Mouse (Mus musculus) splenic B cell, adult 2 months (primary cell): ENCODE measurements at regions not wholly inside any gene's neighbourhood (a gene's known extent, or its start where the extent isn't known, plus 50 kb on each side); places are given as distances from the start of the nearest gene placed in this dataset.

Experiments
- DNase-seq: peaks from one replicate; pipeline ENCODE4 v3.0.0-alpha.2; 2011; ENCODE audit warnings: low read depth, low spot score
- H3K27me3 ChIP-seq: 2 replicates; pipeline ENCODE4 v1.6.1; 2012; ENCODE audit warnings: mild to moderate bottlenecking, low read length, moderate library complexity, mixed read lengths; ENCODE audit not compliant: control insufficient read depth, poor library complexity, insufficient read depth, severe bottlenecking
- H3K36me3 ChIP-seq: 2 replicates; pipeline ENCODE4 v1.6.1; 2012; ENCODE audit warnings: mild to moderate bottlenecking, low read length, moderate library complexity, mixed read lengths; ENCODE audit not compliant: control insufficient read depth, poor library complexity, insufficient read depth, severe bottlenecking

GRCm38 (mm10) chr8:15271793-15272587 is 226.1 kb upstream of the BB014433 start:
- H3K27me3 ChIP-seq: no peaks in the 10 kb centered on the region
- no peaks in the 10 kb centered on the region for H3K36me3 ChIP-seq
- DNase-seq: no peak

DNA sequence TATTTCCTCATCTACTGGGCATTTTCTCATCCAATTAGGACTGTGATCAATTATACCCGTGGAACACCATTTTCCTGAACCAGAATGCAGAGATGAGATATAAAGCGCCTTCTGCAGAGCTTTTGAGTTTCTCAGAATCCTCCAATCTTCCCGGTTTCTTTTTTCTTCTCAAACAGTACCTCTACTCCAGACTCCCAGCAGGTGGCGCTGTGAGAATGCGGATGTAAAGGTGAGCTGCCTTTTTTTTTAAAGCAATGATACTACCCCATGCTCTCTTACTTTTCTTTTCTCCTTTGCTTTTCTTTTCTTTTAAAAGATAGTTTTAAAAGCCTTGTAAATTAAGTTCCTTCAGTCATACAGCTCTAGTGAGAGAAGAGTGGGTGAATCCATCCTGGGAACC is 224.4 kb upstream of the BB014433 start:
- Histone ChIP-seq H3K36me3 (no peaks in the 10 kb centered on the region), H3K27me3 (no peaks in the 10 kb centered on the region)
- peak; percentile 3 for DNase-seq

DNA sequence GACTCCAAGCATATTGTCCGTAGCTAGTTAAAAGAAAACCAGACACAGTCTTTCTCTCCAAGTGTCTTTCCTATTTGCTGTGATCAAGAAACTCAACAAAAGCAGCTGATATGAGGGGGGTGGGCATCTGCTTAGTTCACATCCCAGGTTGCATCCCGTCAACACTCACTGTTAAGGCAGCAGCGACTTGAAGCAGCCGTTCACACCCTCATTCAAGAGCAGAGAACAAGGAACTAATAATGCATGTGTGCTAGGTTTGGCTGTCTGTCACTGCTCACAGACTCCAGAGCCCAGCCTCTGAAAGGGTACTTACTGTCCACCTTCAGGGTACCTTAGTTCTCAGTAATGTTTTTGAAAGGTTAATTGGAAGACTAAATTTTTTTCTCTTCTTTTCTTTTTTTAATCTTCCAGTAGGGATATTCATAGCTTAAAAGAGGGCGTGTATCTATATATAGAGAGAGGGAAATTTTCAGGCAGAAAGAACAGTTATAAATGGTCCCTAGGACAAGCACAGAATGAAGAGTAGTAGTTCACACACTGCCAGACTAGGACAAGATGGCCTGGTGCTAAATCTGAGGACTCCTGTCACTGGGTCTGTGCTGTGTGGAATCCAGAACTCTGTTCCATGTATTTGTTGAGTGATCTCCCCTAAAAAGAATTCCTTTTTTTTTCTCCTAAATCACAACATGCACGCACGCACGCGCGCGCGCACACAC is 199.1 kb upstream of the BB014433 start:
- H3K36me3 ChIP-seq: no peaks in the 10 kb centered on the region
- H3K27me3 ChIP-seq: no peaks in the 10 kb centered on the region
- DNase-seq: no peak

GRCm38 (mm10) chr8:15235410-15235809 is 189.5 kb upstream of the BB014433 start:
- Histone ChIP-seq H3K36me3 (no peaks in the 10 kb centered on the region), H3K27me3 (no peaks in the 10 kb centered on the region)
- no peak for DNase-seq

DNA sequence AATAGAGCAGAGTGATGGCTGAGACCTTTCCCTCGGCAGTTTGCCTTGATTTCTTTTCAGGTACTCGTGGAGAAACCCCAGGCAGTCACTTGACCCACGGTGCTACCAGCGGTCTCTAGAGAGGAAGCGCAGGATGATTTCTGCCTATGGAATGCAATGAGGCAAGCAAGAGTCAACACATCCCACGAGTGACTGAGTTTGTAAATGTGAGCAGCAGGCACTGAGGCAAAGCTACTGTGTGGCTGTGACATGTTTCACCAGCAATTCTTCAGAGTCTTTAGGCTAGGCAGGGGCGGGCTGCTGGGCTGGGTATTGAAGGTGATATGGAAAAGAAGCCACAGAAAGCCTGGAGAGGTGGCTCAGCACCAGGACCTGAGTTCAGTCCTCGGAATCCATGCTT is 187.4 kb upstream of the BB014433 start:
- DNase-seq: no peak
- no peaks in the 10 kb centered on the region for H3K36me3 ChIP-seq
- H3K27me3 ChIP-seq: no peaks in the 10 kb centered on the region

- Histone ChIP-seq H3K27me3 (no peaks in the 10 kb centered on the region), H3K36me3 (no peaks in the 10 kb centered on the region)
- DNase-seq: no peak
Measured at GRCm38 (mm10) chr8:15230217-15230616, 184.3 kb upstream of the BB014433 start.

DNA sequence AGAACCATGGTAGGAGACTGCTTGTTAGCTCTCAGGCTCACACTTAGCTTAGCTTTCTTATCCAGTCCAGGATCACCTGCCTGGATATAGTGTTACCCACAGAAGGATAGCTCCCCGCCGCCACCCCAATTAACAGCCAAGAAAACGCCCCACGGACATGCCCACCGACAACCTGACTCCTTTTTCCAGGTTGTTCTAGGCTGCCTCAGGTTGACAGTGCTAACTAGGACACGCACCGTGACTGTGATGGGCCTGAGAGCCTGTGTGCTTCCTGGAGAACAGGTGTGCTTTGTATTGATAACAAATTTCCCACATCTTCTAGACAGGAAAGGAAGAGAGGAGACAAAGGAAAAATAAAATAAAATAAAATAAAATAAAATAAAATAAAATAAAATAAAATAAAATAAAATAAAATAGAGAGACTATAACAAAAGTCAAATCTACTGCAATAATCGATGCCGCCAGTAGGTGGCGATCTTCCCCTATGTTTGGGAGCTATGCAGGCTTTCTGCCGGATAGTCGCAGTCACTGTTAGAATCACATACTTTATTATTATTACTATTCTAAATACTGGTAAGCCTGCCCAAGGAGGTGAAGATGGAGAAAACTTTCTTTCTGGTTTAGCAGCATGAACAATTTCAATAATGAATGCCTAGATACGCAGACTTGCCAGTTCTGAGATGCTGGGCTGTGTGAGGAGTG is 175.5 kb upstream of the BB014433 start:
- Histone ChIP-seq H3K36me3 (no peaks in the 10 kb centered on the region), H3K27me3 (no peaks in the 10 kb centered on the region)
- peak; percentile 15 for DNase-seq

- no peaks in the 10 kb centered on the region for H3K27me3 ChIP-seq
- no peak for DNase-seq
Measured at GRCm38 (mm10) chr8:15209856-15210521, 164.1 kb upstream of the BB014433 start.

DNA sequence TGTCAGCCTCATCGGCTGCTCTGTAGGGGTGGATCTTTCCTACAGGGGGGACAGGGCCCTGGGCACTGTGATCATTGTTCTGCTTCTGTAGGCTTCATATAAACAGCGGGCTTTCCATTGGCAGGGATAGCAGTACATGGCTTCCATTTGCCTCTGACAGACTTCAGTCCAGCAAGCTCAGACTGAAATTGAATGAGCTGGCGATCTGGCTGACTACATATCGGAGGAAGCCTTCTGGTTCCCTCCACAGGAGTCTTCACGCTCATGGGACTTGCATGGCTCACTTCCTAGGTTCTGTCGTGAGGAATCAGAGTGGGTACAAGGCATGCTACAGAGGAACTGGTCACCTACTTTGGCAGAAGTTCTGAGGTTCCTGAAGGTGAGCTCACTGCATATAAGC is 155.7 kb upstream of the BB014433 start:
- DNase-seq: no peak
- H3K36me3 ChIP-seq: no peaks in the 10 kb centered on the region
- no peaks in the 10 kb centered on the region for H3K27me3 ChIP-seq

More at GRCm38 (mm10) chr8:15209856-15210521, 164.1 kb upstream of the BB014433 start:
- no peaks in the 10 kb centered on the region for H3K36me3 ChIP-seq

- no peak for DNase-seq
Measured at GRCm38 (mm10) chr8:15190708-15191107, 144.8 kb upstream of the BB014433 start.

DNA sequence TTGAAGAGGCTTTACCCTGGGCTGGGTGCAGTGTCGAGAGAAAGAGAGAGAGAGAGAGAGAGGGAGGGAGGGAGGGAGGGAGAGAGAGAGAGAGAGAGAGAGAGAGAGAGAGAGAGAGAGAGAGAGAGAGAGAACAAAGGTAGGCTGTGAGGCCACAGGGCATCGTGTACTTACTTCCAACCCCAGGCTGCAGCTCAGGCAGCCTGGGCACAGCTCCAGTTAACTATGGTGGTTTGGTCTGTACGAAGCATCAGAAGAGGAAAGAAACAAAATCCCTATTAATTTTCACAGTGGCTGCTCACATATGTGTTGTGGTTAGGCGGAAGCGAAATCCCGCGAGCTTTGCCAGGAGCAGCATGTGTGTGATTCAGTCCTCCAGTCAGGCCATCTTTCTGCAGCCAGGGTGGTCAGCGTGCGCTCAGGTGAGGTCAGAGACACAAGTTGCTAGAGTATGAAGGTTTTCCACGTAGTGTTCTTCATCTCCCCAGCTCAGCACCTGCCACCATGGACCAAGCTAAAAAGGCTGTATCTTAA is 143.3 kb upstream of the BB014433 start:
- H3K36me3 ChIP-seq: no peaks in the 10 kb centered on the region
- DNase-seq: no peak
- H3K27me3 ChIP-seq: no peaks in the 10 kb centered on the region

More at GRCm38 (mm10) chr8:15190708-15191107, 144.8 kb upstream of the BB014433 start:
- Histone ChIP-seq H3K27me3 (no peaks in the 10 kb centered on the region), H3K36me3 (no peaks in the 10 kb centered on the region)
